In the genomic region with DNA sequence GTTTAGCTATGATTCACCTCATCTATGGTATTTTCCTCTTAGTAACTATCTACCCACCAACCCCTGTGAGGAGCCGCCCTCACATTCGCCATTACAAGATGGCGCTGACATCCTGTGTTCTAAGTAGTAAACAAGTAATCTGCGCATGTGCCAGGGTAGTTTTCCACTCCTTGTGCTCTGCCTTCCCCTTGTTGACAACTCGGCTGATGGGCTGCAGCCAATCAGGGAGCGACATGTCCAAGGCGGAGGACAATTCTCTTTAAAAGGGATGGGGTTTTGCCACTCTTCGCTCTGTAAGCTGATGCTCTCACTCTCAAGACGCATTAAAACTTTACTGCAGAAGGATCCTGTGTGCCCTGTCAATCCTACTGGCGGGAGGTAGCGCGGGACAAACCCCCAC, we compare ENCODE assay signal across 8 mouse cellular contexts. TPM values are rescaled to one million over a fixed set of nuclear protein-coding genes. Genes with fewer than 3 reads are reported as not detected.
DNase-seq lines count a peak whose midpoint lies in the region; ATAC-seq and TF ChIP-seq lines count a peak whose summit lies in the region.
"Not testable (repeated sequence)": the region's sequence is repeated elsewhere in the genome, so short reads cannot be mapped to it uniquely, and the experiment has no call there.
"Had no signal": no experiment of that assay in that cellular context is flagged by ENCODE, and none has a peak within 500 bp of the region (broad histone marks: within the 10 kb centered on the region; RNA-seq: fewer than 3 reads in every experiment).

No protein-coding gene starts in this region.

- TF ChIP-seq CTCF in CH12.LX (conservative IDR thresholded peaks at IDR 0.05 in 1 of 2, IDR thresholded peaks at IDR 0.05 in 1 of 2; ENCODE audit: low read depth in 2 of 2, low read length in 2 of 2): not testable (repeated sequence)

- peak overlapping the region; percentile 60 for H3K27ac ChIP-seq in CH12.LX (ENCODE audit: insufficient read depth, low read depth)
- H3K27ac ChIP-seq in forebrain, embryonic 11.5 days (ENCODE audit: low read depth, low read length); heart, embryonic 10.5 days: not testable (repeated sequence)

- not testable (repeated sequence) for H3K79me2 ChIP-seq in CH12.LX (replicated peaks; ENCODE audit: control insufficient read depth, extremely low read depth, insufficient read depth, poor library complexity, severe bottlenecking)

- not testable (repeated sequence) for DNase-seq in CH12.LX (ENCODE audit: extremely low read depth)
- DNase-seq in ES-CJ7 (ENCODE audit: low read depth, low spot score): peak; percentile 56
- DNase-seq in R1 (ENCODE audit: low read depth, low spot score): peak; percentile 95
- peak; percentile 13 for DNase-seq in forebrain, embryonic 11.5 days (ENCODE audit: low spot score)
- peak; percentile 39 for DNase-seq in heart, embryonic 10.5 days (ENCODE audit: low spot score)
- DNase-seq in testis, postnatal 14 days (ENCODE audit: low spot score): peak; percentile 65

- TF ChIP-seq POLR2A in CH12.LX (IDR thresholded peaks at IDR 0.05; ENCODE audit: low read depth, low read length): peak; percentile 52; the same call in 1 of the 2 replicates

- H3K27me3 ChIP-seq in CH12.LX (replicated peaks); forebrain, embryonic 11.5 days (ENCODE audit: control insufficient read depth, insufficient read depth, low read length); heart, embryonic 10.5 days (ENCODE audit: insufficient read depth, poor library complexity, severe bottlenecking): not testable (repeated sequence)

- peaks cover 10 to 16% of the 10 kb centered on the region in 2 experiments for H3K4me1 ChIP-seq in CH12.LX (ENCODE audit: control insufficient read depth in 1 of 2, insufficient read depth in 2 of 2)
- not testable (repeated sequence) for H3K4me1 ChIP-seq in forebrain, embryonic 11.5 days (replicated peaks; ENCODE audit: control insufficient read depth, insufficient read depth, low read length); heart, embryonic 10.5 days

- not testable (repeated sequence) for TF ChIP-seq EP300 in CH12.LX (IDR thresholded peaks at IDR 0.05; ENCODE audit: low read length)

- H3K4me2 ChIP-seq in CH12.LX (ENCODE audit: insufficient read depth, low read depth, poor library complexity, severe bottlenecking): 0 out of 2 replicates have a peak overlapping the region, but pooled peaks have one; percentile 15
- H3K4me2 ChIP-seq in forebrain, embryonic 11.5 days (ENCODE audit: low read depth, low read length, severe bottlenecking): not testable (repeated sequence)

- in situ Hi-C loops in CH12.LX (cut with MboI; ENCODE audit: low pct_ligation_motif_present, low pct_unique_long_range_greater_than_20kb, low sequenced_read_pairs): not testable (repeated sequence)

- dilution Hi-C loops in CH12.LX (cut with MboI; ENCODE audit: extremely low pct_ligation_motif_present, extremely low pct_unique_long_range_greater_than_20kb, low sequenced_read_pairs): not testable (repeated sequence)

- not testable (repeated sequence) for ATAC-seq in forebrain, embryonic 11.5 days (replicated peaks; ENCODE audit: low FRiP score)

- not testable (repeated sequence) for TF ChIP-seq RAD21 in CH12.LX (IDR thresholded peaks at IDR 0.05; ENCODE audit: low read depth, low read length)

- H3K9ac ChIP-seq in CH12.LX (ENCODE audit: insufficient read depth, low read depth): 0 out of 2 replicates have a peak overlapping the region, but pooled peaks have one; percentile 4
- not testable (repeated sequence) for H3K9ac ChIP-seq in forebrain, embryonic 11.5 days (ENCODE audit: low read length)

- not testable (repeated sequence) for H3K36me3 ChIP-seq in CH12.LX (replicated peaks in 1 of 2; ENCODE audit: control insufficient read depth in 1 of 2, insufficient read depth in 1 of 2, low read length in 1 of 2); forebrain, embryonic 11.5 days (ENCODE audit: control insufficient read depth, insufficient read depth, low read length); heart, embryonic 10.5 days

- WGBS in forebrain, embryonic 11.5 days: 85% methylated on average over 12 of the region's 12 CpGs
- 79% methylated on average over 12 of the region's 12 CpGs for WGBS in heart, embryonic 10.5 days

- H3K9me3 ChIP-seq in CH12.LX (replicated peaks; ENCODE audit: low read length); forebrain, embryonic 11.5 days (ENCODE audit: control insufficient read depth, low read length); heart, embryonic 10.5 days: not testable (repeated sequence)

- not testable (repeated sequence) for H3K4me3 ChIP-seq in CH12.LX (replicated peaks in 1 of 3; ENCODE audit: low read depth in 2 of 3, low read length in 2 of 3, poor library complexity in 1 of 3); forebrain, embryonic 11.5 days (ENCODE audit: low read depth, low read length); heart, embryonic 10.5 days

TF ChIP-seq in CH12.LX, 34 proteins besides CTCF, POLR2A, EP300 and RAD21:
- TF ChIP-seq NRF1 (IDR thresholded peaks at IDR 0.05; ENCODE audit: low read depth, low read length) (peak; percentile 79), TBP (conservative IDR thresholded peaks at IDR 0.05; ENCODE audit: low read depth, low read length) (peak; percentile 68; the same call in 1 of the 2 replicates)

RNA-seq across cellular contexts. Expression of gene Akr1b3, which starts 14.5 kb away (rescaled TPM):
- total RNA-seq in CH12.LX (2012; rRNA removed) (313 and 382 TPM in 2 replicates), CH12.LX (2014; rRNA removed) (257 and 264 TPM in 2 replicates)
- 344 and 359 TPM in 2 replicates for polyA plus RNA-seq in CH12.LX (2012; ENCODE audit: insufficient read length, low read depth)
- polyA plus RNA-seq in forebrain, embryonic 11.5 days (2014; fragmentation: Nextera tagmentation; extraction: Ambion mirVana): 180 and 186 TPM in 2 replicates
- polyA plus RNA-seq in heart, embryonic 10.5 days (2016; fragmentation: Nextera tagmentation; extraction: Ambion mirVana): 232 and 247 TPM in 2 replicates

RNA-seq across cellular contexts. Expression of gene Akr1b8, which starts 22.1 kb away (rescaled TPM):
- 0.13 and 0.21 TPM in 2 replicates for total RNA-seq in CH12.LX (2012; rRNA removed)
- total RNA-seq in CH12.LX (2014; rRNA removed): not detected in 2 replicates
- polyA plus RNA-seq in CH12.LX (2012; ENCODE audit: insufficient read length, low read depth): not detected in 2 replicates
- 18.9 and 19.9 TPM in 2 replicates for polyA plus RNA-seq in forebrain, embryonic 11.5 days (2014; fragmentation: Nextera tagmentation; extraction: Ambion mirVana)
- polyA plus RNA-seq in heart, embryonic 10.5 days (2016; fragmentation: Nextera tagmentation; extraction: Ambion mirVana): 21.1 and 23.1 TPM in 2 replicates
- polyA plus RNA-seq: activated CD4-positive, CD25-positive, alpha-beta regulatory T cell, adult 4 months; CD4-positive, CD25-positive, alpha-beta regulatory T cell, adult 4 months had no signal

RNA-seq across cellular contexts. Expression of gene Akr1b10, which starts 52.2 kb away (rescaled TPM):
- total RNA-seq in CH12.LX (2012; rRNA removed): 20.3 and 20.7 TPM in 2 replicates
- total RNA-seq in CH12.LX (2014; rRNA removed): 29.6 and 34.0 TPM in 2 replicates
- polyA plus RNA-seq in CH12.LX (2012; ENCODE audit: insufficient read length, low read depth): 29.3 and 34.7 TPM in 2 replicates
- polyA plus RNA-seq in forebrain, embryonic 11.5 days (2014; fragmentation: Nextera tagmentation; extraction: Ambion mirVana): 11.0 and 11.2 TPM in 2 replicates
- 44.8 and 61.8 TPM in 2 replicates for polyA plus RNA-seq in heart, embryonic 10.5 days (2016; fragmentation: Nextera tagmentation; extraction: Ambion mirVana)

Comparison
In these comparisons a context has a peak if more than half of its experiments do, and no peak if none do; other contexts are left out.
1. RNA of gene Akr1b8, which starts 22.1 kb away (polyA plus RNA-seq): 21.1 to 23.1 TPM in heart, embryonic 10.5 days and 18.9 to 19.9 TPM in forebrain, embryonic 11.5 days; not detected in CH12.LX; every median in the first group is over 10 times any median in the second.